Comparison of ENCODE assay signal across 9 mouse cellular contexts in genomic region chr17:86903596-86903995, GRCm38 (mm10). TPM values are rescaled to one million over a fixed set of nuclear protein-coding genes. Genes with fewer than 3 reads are reported as not detected.
DNase-seq lines count a peak whose midpoint lies in the region; TF ChIP-seq lines count a peak whose summit lies in the region.
"Had no signal": no experiment of that assay in that cellular context is flagged by ENCODE, and none has a peak within 500 bp of the region (broad histone marks: within the 10 kb centered on the region; RNA-seq: fewer than 3 reads in every experiment).

No protein-coding gene starts in this region.

- in situ Hi-C loops in CH12.LX (cut with MboI; ENCODE audit: low pct_ligation_motif_present, low pct_unique_long_range_greater_than_20kb, low sequenced_read_pairs) = loop anchor here (10.0 to 25.0 kb wide), 2 partner anchors 659 to 739 kb away; partner anchors contain the start of gene Prkce

- H3K9ac ChIP-seq in CH12.LX (ENCODE audit: insufficient read depth, low read depth) = no peak overlapping the region
- H3K9ac ChIP-seq: heart, embryonic 15.5 days; lung, embryonic 15.5 days had no signal

- peaks cover 7 to 22% of the 10 kb centered on the region in 2 experiments for H3K4me1 ChIP-seq in CH12.LX (ENCODE audit: control insufficient read depth in 1 of 2, insufficient read depth in 2 of 2)

- no peaks in the 10 kb centered on the region for H3K27me3 ChIP-seq in CH12.LX (replicated peaks)
- H3K27me3 ChIP-seq: lung, embryonic 15.5 days had no signal

- TF ChIP-seq EP300 in CH12.LX (IDR thresholded peaks at IDR 0.05; ENCODE audit: low read length) = peak; percentile 47; the same call in 1 of the 2 replicates

- no peaks in the 10 kb centered on the region for H3K9me3 ChIP-seq in CH12.LX (replicated peaks; ENCODE audit: low read length)
- H3K9me3 ChIP-seq: heart, embryonic 15.5 days; lung, embryonic 15.5 days had no signal

- no peak; the same call in none of the 2 replicates for TF ChIP-seq RAD21 in CH12.LX (IDR thresholded peaks at IDR 0.05; ENCODE audit: low read depth, low read length)

- peak; percentile 31 for DNase-seq in layer of hippocampus, adult 11-12 months (ENCODE audit: low spot score)
- no peak for DNase-seq in layer of hippocampus, postnatal 36 days
- DNase-seq in CH12.LX (ENCODE audit: extremely low read depth) = peak; percentile 78
- peak; percentile 45 for DNase-seq in c-Kit-positive CD71-negative TER-119-negative erythroid progenitor cells, embryonic 14.5 days (ENCODE audit: low read depth)
- peak; percentile 68 for DNase-seq in lung, postnatal 36 days
- no peak for DNase-seq in gastrocnemius, postnatal 36 days
- no peak for DNase-seq in c-Kit-positive CD71-positive TER-119-positive erythroid progenitor cells, embryonic 14.5 days (ENCODE audit: low spot score)

- H3K4me3 ChIP-seq in CH12.LX (replicated peaks in 1 of 3; ENCODE audit: low read depth in 2 of 3, low read length in 2 of 3, poor library complexity in 1 of 3) = no peak overlapping the region
- H3K4me3 ChIP-seq: heart, embryonic 15.5 days; lung, embryonic 15.5 days had no signal

- H3K79me2 ChIP-seq in CH12.LX (replicated peaks; ENCODE audit: control insufficient read depth, extremely low read depth, insufficient read depth, poor library complexity, severe bottlenecking) = no peaks in the 10 kb centered on the region

- 0 out of 2 replicates have a peak, but pooled peaks have one; percentile 31 for TF ChIP-seq POLR2A in CH12.LX (IDR thresholded peaks at IDR 0.05; ENCODE audit: low read depth, low read length)

- dilution Hi-C loops in CH12.LX (cut with MboI; ENCODE audit: extremely low pct_ligation_motif_present, extremely low pct_unique_long_range_greater_than_20kb, low sequenced_read_pairs) = no loop called here

- intact Hi-C loops in gastrocnemius, postnatal 36 days (cut with DNase I) = no loop called here

- H3K4me2 ChIP-seq in CH12.LX (ENCODE audit: insufficient read depth, low read depth, poor library complexity, severe bottlenecking) = peak overlapping the region; percentile 7
- H3K4me2 ChIP-seq: heart, embryonic 15.5 days; lung, embryonic 15.5 days had no signal

- H3K36me3 ChIP-seq in CH12.LX (replicated peaks in 1 of 2; ENCODE audit: control insufficient read depth in 1 of 2, insufficient read depth in 1 of 2, low read length in 1 of 2) = no peaks in the 10 kb centered on the region
- H3K36me3 ChIP-seq: heart, embryonic 15.5 days; lung, embryonic 15.5 days had no signal

- no peak for TF ChIP-seq CTCF in CH12.LX (conservative IDR thresholded peaks at IDR 0.05 in 1 of 2, IDR thresholded peaks at IDR 0.05 in 1 of 2; ENCODE audit: low read depth in 2 of 2, low read length in 2 of 2)

- H3K27ac ChIP-seq in CH12.LX (ENCODE audit: insufficient read depth, low read depth) = no peak overlapping the region
- H3K27ac ChIP-seq: heart, embryonic 15.5 days; lung, embryonic 15.5 days had no signal

TF ChIP-seq in CH12.LX, 34 proteins besides CTCF, POLR2A, EP300 and RAD21:
- TF ChIP-seq MYC (IDR thresholded peaks at IDR 0.05; ENCODE audit: low read depth, low read length) = 0 out of 2 replicates have a peak, but pooled peaks have one; percentile 39
- TF ChIP-seq NELFE (IDR thresholded peaks at IDR 0.05; ENCODE audit: low read depth, low read length) = 0 out of 2 replicates have a peak, but pooled peaks have one; percentile 15
- TF ChIP-seq HCFC1 (IDR thresholded peaks at IDR 0.05; ENCODE audit: low read depth, low read length) = no peak; the same call in 1 of the 2 replicates
- TF ChIP-seq UBTF (IDR thresholded peaks at IDR 0.05; ENCODE audit: low read depth, low read length) = no peak
- TF ChIP-seq JUN (IDR thresholded peaks at IDR 0.05; ENCODE audit: insufficient read depth, low read depth, low read length) = no peak
- peak; percentile 39; the same call in 1 of the 2 replicates for TF ChIP-seq TCF12 (IDR thresholded peaks at IDR 0.05; ENCODE audit: low read depth, low read length)
- TF ChIP-seq CHD2 (IDR thresholded peaks at IDR 0.05; ENCODE audit: low read length) = peak; percentile 55; the same call in 1 of the 2 replicates
- 0 out of 2 replicates have a peak, but pooled peaks have one; percentile 31 for TF ChIP-seq TBP (conservative IDR thresholded peaks at IDR 0.05; ENCODE audit: low read depth, low read length)
- TF ChIP-seq MAZ (IDR thresholded peaks at IDR 0.05; ENCODE audit: low read depth, low read length) = peak; percentile 62; the same call in 1 of the 2 replicates
- no peak for TF ChIP-seq NRF1 (IDR thresholded peaks at IDR 0.05; ENCODE audit: low read depth, low read length)
- no peak for TF ChIP-seq USF2 (conservative IDR thresholded peaks at IDR 0.05; ENCODE audit: low read depth, low read length)
- peak; percentile 44; the same call in 1 of the 2 replicates for TF ChIP-seq ETS1 (conservative IDR thresholded peaks at IDR 0.05; ENCODE audit: low read depth, low read length)
- TF ChIP-seq BHLHE40 (IDR thresholded peaks at IDR 0.05; ENCODE audit: low read depth, low read length) = peak; percentile 32; the same call in 1 of the 2 replicates
- peak; percentile 58 for TF ChIP-seq ELF1 (IDR thresholded peaks at IDR 0.05; ENCODE audit: low read depth, low read length)
- peak; percentile 21; the same call in 1 of the 2 replicates for TF ChIP-seq SMC3 (IDR thresholded peaks at IDR 0.05; ENCODE audit: low read depth, low read length)
- no peak for TF ChIP-seq MEF2A (IDR thresholded peaks at IDR 0.05; ENCODE audit: borderline replicate concordance, low read depth, low read length)
- TF ChIP-seq SIN3A (IDR thresholded peaks at IDR 0.05; ENCODE audit: low read length) = peak; percentile 68
- TF ChIP-seq ZMIZ1 (IDR thresholded peaks at IDR 0.05; ENCODE audit: low read depth, low read length) = peak; percentile 28; the same call in 1 of the 2 replicates
- peak; percentile 61 for TF ChIP-seq MAX (IDR thresholded peaks at IDR 0.05; ENCODE audit: low read length)
- peak; percentile 68 for TF ChIP-seq IRF4 (IDR thresholded peaks at IDR 0.05; ENCODE audit: low read depth, low read length)
TF ChIP-seq in CH12.LX: peak in this region for 14.

RNA-seq across cellular contexts. Expression of gene Tmem247, which starts 13.6 kb away (rescaled TPM):
- not detected for total RNA-seq in layer of hippocampus, postnatal 36 days (2021)
- total RNA-seq in CH12.LX (2012; rRNA removed) (not detected in 2 replicates), CH12.LX (2014; rRNA removed) (not detected in 2 replicates)
- polyA plus RNA-seq in CH12.LX (2012; ENCODE audit: insufficient read length, low read depth) = not detected in 2 replicates
- total RNA-seq in gastrocnemius, postnatal 36 days (2021) = not detected
- polyA plus RNA-seq: heart, embryonic 15.5 days; lung, embryonic 15.5 days had no signal

RNA-seq across cellular contexts. Expression of gene Atp6v1e2, which starts 44.1 kb away (rescaled TPM):
- not detected for total RNA-seq in layer of hippocampus, postnatal 36 days (2021)
- total RNA-seq in CH12.LX (2012; rRNA removed) (not detected in 2 replicates), CH12.LX (2014; rRNA removed) (not detected in 2 replicates)
- polyA plus RNA-seq in CH12.LX (2012; ENCODE audit: insufficient read length, low read depth) = not detected in 2 replicates
- not detected for total RNA-seq in gastrocnemius, postnatal 36 days (2021)
- polyA plus RNA-seq: lung, embryonic 15.5 days had no signal

RNA-seq across cellular contexts. Expression of gene Rhoq, which starts 59.3 kb away (rescaled TPM):
- 10 to 100 TPM; 33.6 to 36.8 TPM for total RNA-seq in layer of hippocampus, postnatal 36 days (2021)
- total RNA-seq in CH12.LX (2012; rRNA removed) (10.7 and 18.8 TPM in 2 replicates), CH12.LX (2014; rRNA removed) (23.2 and 23.9 TPM in 2 replicates)
- polyA plus RNA-seq in CH12.LX (2012; ENCODE audit: insufficient read length, low read depth) = 22.5 and 24.4 TPM in 2 replicates
- 100 to 1,000 TPM; 197 to 202 TPM for total RNA-seq in gastrocnemius, postnatal 36 days (2021)

Comparison
In these comparisons a context has a peak if more than half of its experiments do, and no peak if none do; other contexts are left out.
1. DNase-seq: peak in layer of hippocampus, adult 11-12 months (single experiment), CH12.LX (single experiment), c-Kit-positive CD71-negative TER-119-negative erythroid progenitor cells, embryonic 14.5 days (single experiment) and lung, postnatal 36 days (single experiment); none in layer of hippocampus, postnatal 36 days (0 of 2), gastrocnemius, postnatal 36 days (0 of 2) and c-Kit-positive CD71-positive TER-119-positive erythroid progenitor cells, embryonic 14.5 days (single experiment).
2. RNA of gene Rhoq, which starts 59.3 kb away (total RNA-seq): 197 to 202 TPM in gastrocnemius, postnatal 36 days; 33.6 to 36.8 TPM in layer of hippocampus, postnatal 36 days and 10.7 to 23.9 TPM in CH12.LX; every median in the first group is over 4 times any median in the second.